ENCODE assay signal across 29 mouse cellular contexts in genomic region chr9:21811170-21811569, GRCm38 (mm10). TPM values are rescaled to one million over a fixed set of nuclear protein-coding genes. Genes with fewer than 3 reads are reported as not detected.
DNase-seq lines count a peak whose midpoint lies in the region; ATAC-seq and TF ChIP-seq lines count a peak whose summit lies in the region.
"Had no signal": no experiment of that assay in that cellular context is flagged by ENCODE, and none has a peak within 500 bp of the region (broad histone marks: within the 10 kb centered on the region; RNA-seq: fewer than 3 reads in every experiment).

No protein-coding gene starts in this region.

- H3K9me3 ChIP-seq in CH12.LX (replicated peaks; ENCODE audit: low read length) (no peaks in the 10 kb centered on the region), MEL (replicated peaks; ENCODE audit: insufficient read depth, low read length) (no peaks in the 10 kb centered on the region)
- no peaks in the 10 kb centered on the region for H3K9me3 ChIP-seq in forebrain, embryonic 15.5 days
- H3K9me3 ChIP-seq in liver, postnatal 0 days (ENCODE audit: low read length): no peaks in the 10 kb centered on the region
- no peaks in the 10 kb centered on the region for H3K9me3 ChIP-seq in hindbrain, embryonic 10.5 days
- H3K9me3 ChIP-seq: embryonic facial prominence, embryonic 13.5 days; embryonic facial prominence, embryonic 15.5 days; forebrain, embryonic 10.5 days; forebrain, embryonic 12.5 days; G1E had no signal

- peaks cover 3 to 15% of the 10 kb centered on the region in 2 experiments for H3K36me3 ChIP-seq in CH12.LX (replicated peaks in 1 of 2; ENCODE audit: control insufficient read depth in 1 of 2, insufficient read depth in 1 of 2, low read length in 1 of 2)
- H3K36me3 ChIP-seq in MEL (ENCODE audit: control insufficient read depth in 1 of 2, insufficient read depth in 2 of 2, low read length in 2 of 2): no peaks in the 10 kb centered on the region
- H3K36me3 ChIP-seq in forebrain, embryonic 15.5 days: no peaks in the 10 kb centered on the region
- peaks cover 2% of the 10 kb centered on the region; the same call in 1 of the 2 replicates for H3K36me3 ChIP-seq in liver, postnatal 0 days (replicated peaks; ENCODE audit: insufficient read depth, low read length)
- H3K36me3 ChIP-seq in hindbrain, embryonic 10.5 days: peaks cover 43% of the 10 kb centered on the region
- H3K36me3 ChIP-seq: G1E had no signal

- TF ChIP-seq RAD21 in CH12.LX (IDR thresholded peaks at IDR 0.05; ENCODE audit: low read depth, low read length): no peak
- peak; percentile 59 for TF ChIP-seq RAD21 in MEL (IDR thresholded peaks at IDR 0.05; ENCODE audit: low read depth, low read length)

- TF ChIP-seq POLR2A in CH12.LX (IDR thresholded peaks at IDR 0.05; ENCODE audit: low read depth, low read length) (no peak), MEL (IDR thresholded peaks at IDR 0.05; ENCODE audit: control insufficient read depth in 1 of 2, insufficient read depth in 1 of 2, low read depth in 1 of 2, low read length in 2 of 2, poor library complexity in 1 of 2) (no peak)

- TF ChIP-seq EP300 in CH12.LX (IDR thresholded peaks at IDR 0.05; ENCODE audit: low read length): no peak
- no peak for TF ChIP-seq EP300 in MEL (IDR thresholded peaks at IDR 0.05; ENCODE audit: low read depth in 1 of 2, low read length in 2 of 2)
- no peak for TF ChIP-seq EP300 in liver, postnatal 0 days (IDR thresholded peaks at IDR 0.05; ENCODE audit: low read depth)

- H3K27me3 ChIP-seq in CH12.LX (replicated peaks) (no peaks in the 10 kb centered on the region), MEL (ENCODE audit: control insufficient read depth in 1 of 2, insufficient read depth in 2 of 2, low read length in 2 of 2) (no peaks in the 10 kb centered on the region)
- H3K27me3 ChIP-seq in forebrain, embryonic 15.5 days: no peaks in the 10 kb centered on the region
- no peaks in the 10 kb centered on the region for H3K27me3 ChIP-seq in liver, postnatal 0 days (ENCODE audit: insufficient read depth, low read length)
- H3K27me3 ChIP-seq in hindbrain, embryonic 10.5 days (ENCODE audit: insufficient read depth, poor library complexity, severe bottlenecking): no peaks in the 10 kb centered on the region
- H3K27me3 ChIP-seq: embryonic facial prominence, embryonic 13.5 days; embryonic facial prominence, embryonic 15.5 days; forebrain, embryonic 12.5 days had no signal

- ATAC-seq in megakaryocyte progenitor cell, adult 5-6 weeks (replicated peaks; ENCODE audit: poor library complexity): peak; percentile 56
- no peak for ATAC-seq in forebrain, embryonic 15.5 days (replicated peaks)
- no peak for ATAC-seq in liver, postnatal 0 days
- ATAC-seq: CD4-positive, CD25-positive, alpha-beta regulatory T cell, adult 4 months; forebrain, embryonic 14.5 days; forebrain, postnatal 0 days had no signal

- no peak overlapping the region for H3K4me2 ChIP-seq in CH12.LX (ENCODE audit: insufficient read depth, low read depth, poor library complexity, severe bottlenecking)
- H3K4me2 ChIP-seq in forebrain, embryonic 15.5 days (replicated peaks): no peak overlapping the region
- H3K4me2 ChIP-seq in liver, postnatal 0 days (ENCODE audit: low read depth, low read length): no peak overlapping the region
- H3K4me2 ChIP-seq: embryonic facial prominence, embryonic 13.5 days; embryonic facial prominence, embryonic 15.5 days; forebrain, embryonic 12.5 days had no signal

- TF ChIP-seq CTCF in CH12.LX (conservative IDR thresholded peaks at IDR 0.05 in 1 of 2, IDR thresholded peaks at IDR 0.05 in 1 of 2; ENCODE audit: low read depth in 2 of 2, low read length in 2 of 2) (no peak), MEL (IDR thresholded peaks at IDR 0.05 in 2 of 3, conservative IDR thresholded peaks at IDR 0.05 in 1 of 3; ENCODE audit: control insufficient read depth in 1 of 3, insufficient read depth in 1 of 3, low read depth in 2 of 3, low read length in 3 of 3, poor library complexity in 1 of 3, severe bottlenecking in 1 of 3) (peak in 2 of 3 experiments; percentile 56 to 64; a peak in 4 of 6 replicates)
- no peak for TF ChIP-seq CTCF in liver, postnatal 0 days (IDR thresholded peaks at IDR 0.05; ENCODE audit: low read depth)

- WGBS in forebrain, embryonic 15.5 days: 92% methylated on average over 5 of the region's 5 CpGs
- 76% methylated on average over 5 of the region's 5 CpGs for WGBS in liver, postnatal 0 days (ENCODE audit: insufficient replicate concordance)
- WGBS in hindbrain, embryonic 10.5 days: 92% methylated on average over 5 of the region's 5 CpGs

- H3K9ac ChIP-seq in CH12.LX (ENCODE audit: insufficient read depth, low read depth) (no peak overlapping the region), MEL (ENCODE audit: control insufficient read depth, low read depth, low read length, poor library complexity, severe bottlenecking) (no peak overlapping the region)
- H3K9ac ChIP-seq in forebrain, embryonic 15.5 days (replicated peaks): no peak overlapping the region
- no peak overlapping the region for H3K9ac ChIP-seq in liver, postnatal 0 days (replicated peaks)
- H3K9ac ChIP-seq: embryonic facial prominence, embryonic 13.5 days; embryonic facial prominence, embryonic 15.5 days; forebrain, embryonic 12.5 days; forebrain, postnatal 0 days had no signal

- DNase-seq in CH12.LX (ENCODE audit: extremely low read depth) (no peak), MEL (ENCODE audit: low read depth, low spot score) (peak; percentile 59), ZHBTc4 (ENCODE audit: low read depth, low spot score) (peak; percentile 44)
- no peak for DNase-seq in liver, postnatal 0 days
- no peak for DNase-seq in hindbrain, embryonic 10.5 days (ENCODE audit: low spot score)
- DNase-seq in layer of hippocampus, adult 11-12 months (ENCODE audit: low spot score): no peak
- DNase-seq: adrenal gland, adult 2 months; adrenal gland, postnatal 10 days; adrenal gland, postnatal 25 days; B cell, adult 2 months; cerebellum, adult 11-12 months; cerebellum, adult 2 months; cerebellum, adult 9-10 months; cerebellum, postnatal 10 days; cerebellum, postnatal 25 days; embryo, embryonic 11 days; forebrain, postnatal 0 days had no signal

- H3K27ac ChIP-seq in CH12.LX (ENCODE audit: insufficient read depth, low read depth) (no peak overlapping the region), MEL (ENCODE audit: control insufficient read depth, low read depth, low read length) (no peak overlapping the region)
- no peak overlapping the region for H3K27ac ChIP-seq in forebrain, embryonic 15.5 days (replicated peaks)
- no peak overlapping the region for H3K27ac ChIP-seq in liver, postnatal 0 days (ENCODE audit: low read depth)
- H3K27ac ChIP-seq in hindbrain, embryonic 10.5 days: no peak overlapping the region
- H3K27ac ChIP-seq: embryonic facial prominence, embryonic 13.5 days; embryonic facial prominence, embryonic 15.5 days; forebrain, embryonic 10.5 days; forebrain, embryonic 12.5 days had no signal

- no peak overlapping the region for H3K4me3 ChIP-seq in CH12.LX (replicated peaks in 1 of 3; ENCODE audit: low read depth in 2 of 3, low read length in 2 of 3, poor library complexity in 1 of 3)
- peak overlapping the region in 1 of 2 experiments; percentile 9; a peak in 1 of 4 replicates for H3K4me3 ChIP-seq in MEL (ENCODE audit: control insufficient read depth in 1 of 2, insufficient read depth in 1 of 2, low read depth in 2 of 2, low read length in 2 of 2)
- H3K4me3 ChIP-seq in forebrain, embryonic 15.5 days: no peak overlapping the region
- H3K4me3 ChIP-seq in liver, postnatal 0 days (ENCODE audit: low read depth, low read length): no peak overlapping the region
- no peak overlapping the region for H3K4me3 ChIP-seq in hindbrain, embryonic 10.5 days
- H3K4me3 ChIP-seq: embryonic facial prominence, embryonic 13.5 days; embryonic facial prominence, embryonic 15.5 days; erythroblast, embryonic 14.5 days; forebrain, embryonic 10.5 days; forebrain, embryonic 12.5 days had no signal

- H3K79me2 ChIP-seq in CH12.LX (replicated peaks; ENCODE audit: control insufficient read depth, extremely low read depth, insufficient read depth, poor library complexity, severe bottlenecking): no peaks in the 10 kb centered on the region
- no peaks in the 10 kb centered on the region for H3K79me2 ChIP-seq in MEL (ENCODE audit: control insufficient read depth, insufficient read depth, low read length, poor library complexity)

- in situ Hi-C loops in CH12.LX (cut with MboI; ENCODE audit: low pct_ligation_motif_present, low pct_unique_long_range_greater_than_20kb, low sequenced_read_pairs): loop anchor here (5.0 kb wide), 1 partner anchor 209 kb away; no protein-coding TSS in a partner anchor

- H3K4me1 ChIP-seq in CH12.LX (ENCODE audit: control insufficient read depth in 1 of 2, insufficient read depth in 2 of 2) (peaks cover 6 to 10% of the 10 kb centered on the region in 2 experiments; a peak in 2 of 4 replicates), MEL (ENCODE audit: control insufficient read depth in 1 of 2, insufficient read depth in 2 of 2, low read length in 2 of 2) (peaks cover 0 to 4% of the 10 kb centered on the region in 2 experiments; a peak in 1 of 4 replicates)
- no peaks in the 10 kb centered on the region for H3K4me1 ChIP-seq in forebrain, embryonic 15.5 days
- H3K4me1 ChIP-seq in liver, postnatal 0 days (ENCODE audit: insufficient read depth): peaks cover 10% of the 10 kb centered on the region; the same call in 1 of the 2 replicates
- H3K4me1 ChIP-seq in hindbrain, embryonic 10.5 days (replicated peaks): no peaks in the 10 kb centered on the region
- H3K4me1 ChIP-seq: embryonic facial prominence, embryonic 13.5 days; embryonic facial prominence, embryonic 15.5 days; forebrain, embryonic 12.5 days had no signal

- dilution Hi-C loops in CH12.LX (cut with MboI; ENCODE audit: extremely low pct_ligation_motif_present, extremely low pct_unique_long_range_greater_than_20kb, low sequenced_read_pairs): no loop called here

RNA-seq across cellular contexts. Expression of gene Kank2, which starts 12.6 kb away (rescaled TPM):
- total RNA-seq in CH12.LX (2012; rRNA removed) (1.6 and 2.3 TPM in 2 replicates), CH12.LX (2014; rRNA removed) (0.09 and 0.14 TPM in 2 replicates), MEL (2012; rRNA removed) (5.9 and 7.6 TPM in 2 replicates)
- polyA plus RNA-seq in CH12.LX (2012; ENCODE audit: insufficient read length, low read depth) (0.60 and 0.63 TPM in 2 replicates), MEL (2012; ENCODE audit: insufficient read depth in 1 of 2, insufficient read length in 2 of 2, low read depth in 1 of 2, low replicate concordance in 2 of 2, missing spikeins in 1 of 2) (10 to 100 TPM in 1 of 2 experiments, not detected in 1; 16.3 TPM)
- total RNA-seq in megakaryocyte progenitor cell, adult 5-6 weeks (2015): 0.72 and 1.2 TPM in 2 replicates
- 0.71 and 1.2 TPM in 2 replicates for total RNA-seq in megakaryocyte progenitor cell, adult 5-6 weeks (2017)
- polyA plus RNA-seq in forebrain, embryonic 15.5 days (2015; fragmentation: Nextera tagmentation; extraction: Ambion mirVana): 2.9 and 3.7 TPM in 2 replicates
- polyA plus RNA-seq in liver, postnatal 0 days (2015; fragmentation: Nextera tagmentation; extraction: Ambion mirVana): 2.8 and 3.7 TPM in 2 replicates
- 10.0 and 11.0 TPM in 2 replicates for polyA plus RNA-seq in hindbrain, embryonic 10.5 days (2016; fragmentation: Nextera tagmentation; extraction: Ambion mirVana)
- polyA plus RNA-seq: CD4-positive, CD25-positive, alpha-beta regulatory T cell, adult 4 months; G1E had no signal

RNA-seq across cellular contexts. Expression of gene Angptl8, which starts 24.1 kb away (rescaled TPM):
- total RNA-seq in CH12.LX (2012; rRNA removed) (not detected in 2 replicates), CH12.LX (2014; rRNA removed) (not detected in 2 replicates), MEL (2012; rRNA removed) (not detected in 2 replicates)
- polyA plus RNA-seq in CH12.LX (2012; ENCODE audit: insufficient read length, low read depth) (not detected in 2 replicates), MEL (2012; ENCODE audit: insufficient read depth in 1 of 2, insufficient read length in 2 of 2, low read depth in 1 of 2, low replicate concordance in 2 of 2, missing spikeins in 1 of 2) (under 1 TPM in 1 of 2 experiments, not detected in 1; 0.25 TPM)
- 0.22 and 1.8 TPM in 2 replicates for total RNA-seq in megakaryocyte progenitor cell, adult 5-6 weeks (2015)
- total RNA-seq in megakaryocyte progenitor cell, adult 5-6 weeks (2017): 4.0 and 4.7 TPM in 2 replicates
- polyA plus RNA-seq in forebrain, embryonic 15.5 days (2015; fragmentation: Nextera tagmentation; extraction: Ambion mirVana): 0.27 and 0.51 TPM in 2 replicates
- 74.6 and 75.7 TPM in 2 replicates for polyA plus RNA-seq in liver, postnatal 0 days (2015; fragmentation: Nextera tagmentation; extraction: Ambion mirVana)
- polyA plus RNA-seq in hindbrain, embryonic 10.5 days (2016; fragmentation: Nextera tagmentation; extraction: Ambion mirVana): 0.70 and 0.85 TPM in 2 replicates
- total RNA-seq: forebrain, postnatal 0 days; G1E had no signal
- polyA plus RNA-seq: brain, embryonic 14.5 days; CD4-positive, CD25-positive, alpha-beta regulatory T cell, adult 4 months; cerebellum, adult 2 months; embryonic facial prominence, embryonic 11.5 days; forebrain, embryonic 14.5 days; G1E had no signal

RNA-seq across cellular contexts. Expression of gene Dock6, which starts 41.3 kb away (rescaled TPM):
- total RNA-seq in CH12.LX (2012; rRNA removed): 3.3 and 3.4 TPM in 2 replicates
- total RNA-seq in CH12.LX (2014; rRNA removed): 0.26 and 0.79 TPM in 2 replicates
- 3.6 TPM in 2 replicates for polyA plus RNA-seq in CH12.LX (2012; ENCODE audit: insufficient read length, low read depth)
- 3.3 and 5.0 TPM in 2 replicates for total RNA-seq in MEL (2012; rRNA removed)
- polyA plus RNA-seq in MEL (2012; ENCODE audit: insufficient read depth in 1 of 2, insufficient read length in 2 of 2, low read depth in 1 of 2, low replicate concordance in 2 of 2, missing spikeins in 1 of 2): 10 to 100 TPM in 1 of 2 experiments, not detected in 1; 21.3 TPM
- total RNA-seq in megakaryocyte progenitor cell, adult 5-6 weeks (2015): 0.64 and 1.6 TPM in 2 replicates
- total RNA-seq in megakaryocyte progenitor cell, adult 5-6 weeks (2017): 0.67 and 2.3 TPM in 2 replicates
- 10.4 and 12.3 TPM in 2 replicates for polyA plus RNA-seq in forebrain, embryonic 15.5 days (2015; fragmentation: Nextera tagmentation; extraction: Ambion mirVana)
- 3.6 and 4.1 TPM in 2 replicates for polyA plus RNA-seq in liver, postnatal 0 days (2015; fragmentation: Nextera tagmentation; extraction: Ambion mirVana)
- 23.7 and 24.1 TPM in 2 replicates for polyA plus RNA-seq in hindbrain, embryonic 10.5 days (2016; fragmentation: Nextera tagmentation; extraction: Ambion mirVana)

RNA-seq across cellular contexts. Expression of gene Spc24, which starts 51.1 kb away (rescaled TPM):
- total RNA-seq in CH12.LX (2012; rRNA removed): 83.2 and 91.6 TPM in 2 replicates
- 77.6 and 82.7 TPM in 2 replicates for total RNA-seq in CH12.LX (2014; rRNA removed)
- polyA plus RNA-seq in CH12.LX (2012; ENCODE audit: insufficient read length, low read depth): 74.3 and 113 TPM in 2 replicates
- 304 and 305 TPM in 2 replicates for total RNA-seq in MEL (2012; rRNA removed)
- 100 to 1,000 TPM in 1 of 2 experiments, not detected in 1; 377 TPM for polyA plus RNA-seq in MEL (2012; ENCODE audit: insufficient read depth in 1 of 2, insufficient read length in 2 of 2, low read depth in 1 of 2, low replicate concordance in 2 of 2, missing spikeins in 1 of 2)
- 43.2 and 50.1 TPM in 2 replicates for total RNA-seq in megakaryocyte progenitor cell, adult 5-6 weeks (2015)
- 128 and 151 TPM in 2 replicates for total RNA-seq in megakaryocyte progenitor cell, adult 5-6 weeks (2017)
- polyA plus RNA-seq in forebrain, embryonic 15.5 days (2015; fragmentation: Nextera tagmentation; extraction: Ambion mirVana): 41.7 and 55.9 TPM in 2 replicates
- polyA plus RNA-seq in liver, postnatal 0 days (2015; fragmentation: Nextera tagmentation; extraction: Ambion mirVana): 38.4 and 41.4 TPM in 2 replicates
- 132 and 165 TPM in 2 replicates for polyA plus RNA-seq in hindbrain, embryonic 10.5 days (2016; fragmentation: Nextera tagmentation; extraction: Ambion mirVana)

Comparison
In these comparisons a context has a peak if more than half of its experiments do, and no peak if none do; other contexts are left out.
1. DNase-seq: peak in MEL (single experiment) and ZHBTc4 (single experiment); none in CH12.LX (single experiment), liver, postnatal 0 days (single experiment), hindbrain, embryonic 10.5 days (single experiment) and layer of hippocampus, adult 11-12 months (single experiment).
2. CTCF ChIP-seq: peak in MEL (2 of 3); none in CH12.LX (0 of 2) and liver, postnatal 0 days (single experiment).
3. RNA of gene Angptl8, which starts 24.1 kb away (polyA plus RNA-seq): 74.6 to 75.7 TPM in liver, postnatal 0 days; 0.70 to 0.85 TPM in hindbrain, embryonic 10.5 days, 0.27 to 0.51 TPM in forebrain, embryonic 15.5 days, 0.25 TPM in MEL and not detected in CH12.LX; every median in the first group is over 10 times any median in the second.
4. Of the 35 proteins assayed by ChIP-seq in both MEL and CH12.LX: peak only in MEL: BHLHE40, CTCF, MAX, MAZ, MXI1, RAD21 and 2 more; only in CH12.LX: none; in both: ZNF384; in neither: 26.